Mouse (Mus musculus): Measurements from ENCODE around the gene Dgki.

Gene Dgki

GRCm38 (mm10) chr6:36812666-36813515, 487.1 kb downstream of the Dgki start:
- DNase-seq (ENCODE audit: low read depth, low spot score): no peak

- DNase-seq (ENCODE audit: low read depth, low spot score): no peak
These were observed 489.5 kb downstream of the Dgki start for GRCm38 (mm10) chr6:36810448-36810847.

DNA sequence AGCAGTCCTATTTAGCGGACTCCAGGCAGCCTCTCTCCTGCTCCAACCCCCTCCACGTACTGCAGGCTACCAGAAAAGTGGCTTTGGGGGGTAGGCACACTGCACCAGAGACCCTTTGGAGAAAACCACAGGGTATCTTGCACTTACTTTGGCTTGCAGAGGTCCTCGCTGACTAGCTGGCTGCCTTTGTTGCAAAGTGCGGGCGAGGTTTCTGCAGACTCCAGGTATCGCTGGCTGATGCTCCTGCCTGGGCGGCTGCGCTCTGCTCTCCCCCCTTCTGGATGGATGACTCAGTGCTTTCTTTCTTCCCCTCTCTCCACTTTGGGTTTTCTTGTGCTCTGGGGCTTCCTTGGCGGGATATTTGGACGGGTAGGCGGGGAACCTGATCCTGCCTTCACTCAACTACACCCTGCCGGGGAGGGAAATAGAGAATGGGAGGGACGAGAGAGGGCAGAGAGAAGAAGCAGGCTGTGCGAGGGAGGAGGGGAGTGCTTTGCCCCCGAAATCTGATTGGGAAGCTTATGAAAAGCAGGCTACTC, 490.2 kb downstream of the Dgki start, which contains the start of gene Ptn:
TSS of gene Ptn (minus strand) at position 474 of the 539 bp plus-strand sequence.
- DNase-seq (ENCODE audit: low read depth, low spot score): peak; percentile 34

DNA sequence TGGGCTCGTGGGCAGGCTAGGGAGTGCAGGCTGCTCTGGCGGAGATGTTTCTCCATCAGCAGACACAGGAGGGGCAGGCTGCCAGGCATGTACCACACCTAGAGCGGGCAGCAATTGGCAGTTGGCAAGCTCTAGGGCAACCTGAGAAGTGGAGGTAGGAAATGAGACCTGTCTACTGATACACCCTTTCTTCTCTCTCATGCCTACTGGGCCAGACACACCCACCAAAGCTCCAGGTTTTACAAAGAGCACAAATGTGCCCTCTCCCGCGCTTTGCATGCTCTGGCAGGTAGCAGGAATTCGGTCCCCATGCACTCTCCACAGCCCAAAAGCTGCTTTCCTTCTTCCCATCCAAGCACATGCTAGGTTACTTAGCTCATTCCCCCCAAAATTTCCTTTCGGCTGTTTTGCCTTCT, 490.7 kb downstream of the Dgki start:
- peak; percentile 43 for DNase-seq (ENCODE audit: low read depth, low spot score)

DNA sequence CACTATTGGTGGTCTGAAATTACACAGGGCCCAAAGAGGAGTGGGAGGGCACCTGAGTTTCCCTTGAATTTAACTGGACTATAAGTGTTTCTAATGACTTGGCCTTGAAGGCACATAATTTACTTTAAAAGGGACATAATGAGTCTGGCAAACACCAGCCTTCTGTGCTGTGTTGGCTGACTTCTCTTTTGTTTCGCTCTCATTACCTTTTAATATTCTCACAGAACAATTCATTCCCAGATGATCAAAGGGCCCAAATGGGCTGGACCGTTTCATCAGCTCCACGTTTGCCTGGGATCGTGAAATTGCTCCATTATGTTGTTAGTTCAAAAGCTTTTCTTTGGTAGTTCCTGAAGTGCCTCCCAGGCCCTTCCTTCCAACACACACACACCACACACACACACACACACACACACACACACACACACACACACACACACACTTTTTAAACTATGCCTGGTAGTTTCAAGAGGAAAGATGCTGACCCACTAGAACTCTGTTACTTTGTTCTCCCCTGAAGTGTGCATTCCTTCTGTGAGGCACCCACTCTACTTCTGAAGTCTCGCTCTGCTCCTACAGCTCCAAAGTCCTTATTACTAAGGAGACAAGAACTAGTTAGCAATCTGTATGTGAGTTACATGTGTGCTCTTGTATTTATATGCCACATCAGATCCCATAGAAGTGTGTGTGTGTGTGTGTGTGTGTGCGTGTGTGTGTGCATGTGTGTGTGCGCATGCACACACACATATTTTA, 491.5 kb downstream of the Dgki start:
- DNase-seq (ENCODE audit: low read depth, low spot score): no peak

DNA sequence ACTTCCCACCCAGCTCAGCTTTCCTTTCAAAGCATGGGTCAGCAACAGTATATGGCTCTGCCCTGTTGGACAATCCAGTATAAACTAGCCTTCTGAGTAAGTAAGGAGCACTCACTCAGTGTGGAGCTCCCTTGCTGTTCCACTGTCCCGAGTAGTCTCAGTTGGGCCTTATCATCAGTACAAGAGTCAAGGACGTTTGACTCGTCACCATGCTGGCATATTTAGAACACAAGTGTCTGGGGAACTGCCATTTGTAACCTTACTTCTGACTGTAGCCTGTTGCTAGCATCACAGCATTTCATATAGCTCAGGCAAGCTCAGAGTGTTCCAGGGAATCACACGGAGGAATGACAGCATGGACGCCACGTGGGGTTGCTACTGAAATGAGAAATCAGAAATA, 493.1 kb downstream of the Dgki start:
- no peak for DNase-seq (ENCODE audit: low read depth, low spot score)

- DNase-seq (ENCODE audit: low read depth, low spot score): no peak
These were observed 499.6 kb downstream of the Dgki start for GRCm38 (mm10) chr6:36800309-36800946.

GRCm38 (mm10) chr6:36797066-36797655, 502.8 kb downstream of the Dgki start:
- no peak for DNase-seq (ENCODE audit: low read depth, low spot score)
